8 mouse cellular contexts compared by ENCODE assay signal in genomic region chr17:10319431-10319684, GRCm38 (mm10). TPM values are rescaled to one million over a fixed set of nuclear protein-coding genes. Genes with fewer than 3 reads are reported as not detected.
DNase-seq lines count a peak whose midpoint lies in the region; ATAC-seq and TF ChIP-seq lines count a peak whose summit lies in the region.

No protein-coding gene starts in this region.

- WGBS in heart, embryonic 14.5 days = 0% methylated on average over 23 of the region's 46 CpGs
- 0% methylated on average over 20 of the region's 46 CpGs for WGBS in forebrain, embryonic 13.5 days
- 0% methylated on average over 1 of the region's 46 CpGs for WGBS in liver, embryonic 15.5 days (ENCODE audit: insufficient replicate concordance)

- H3K4me3 ChIP-seq in heart, embryonic 14.5 days (ENCODE audit: control insufficient read depth in 1 of 2, insufficient read depth in 1 of 2, low read depth in 1 of 2, low read length in 2 of 2) = peak overlapping the region; percentile 73 to 92
- H3K4me3 ChIP-seq in ES-Bruce4 (ENCODE audit: low read depth, low read length) = peak overlapping the region; percentile 33
- H3K4me3 ChIP-seq in forebrain, embryonic 13.5 days = peak overlapping the region; percentile 91
- H3K4me3 ChIP-seq in liver, embryonic 15.5 days (replicated peaks) = peak overlapping the region; percentile 87

- H3K27me3 ChIP-seq in heart, embryonic 14.5 days (ENCODE audit: control insufficient read depth, insufficient read depth, low read length) = no peaks in the 10 kb centered on the region
- H3K27me3 ChIP-seq in ES-Bruce4 (ENCODE audit: control insufficient read depth, insufficient read depth, low read length, poor library complexity, severe bottlenecking) = no peaks in the 10 kb centered on the region
- H3K27me3 ChIP-seq in forebrain, embryonic 13.5 days = no peaks in the 10 kb centered on the region
- peaks cover 8% of the 10 kb centered on the region; the same call in 1 of the 2 replicates for H3K27me3 ChIP-seq in liver, embryonic 15.5 days

- H3K4me2 ChIP-seq in heart, embryonic 14.5 days (ENCODE audit: low read length) = peak overlapping the region; percentile 74
- peak overlapping the region; percentile 57 for H3K4me2 ChIP-seq in forebrain, embryonic 13.5 days
- peak overlapping the region; percentile 92 for H3K4me2 ChIP-seq in liver, embryonic 15.5 days

- no peak for TF ChIP-seq POLR2A in ES-Bruce4 (IDR thresholded peaks at IDR 0.05; ENCODE audit: insufficient read depth, low read length)

- H3K9me3 ChIP-seq in heart, embryonic 14.5 days (ENCODE audit: control insufficient read depth, low read length) = no peaks in the 10 kb centered on the region
- no peaks in the 10 kb centered on the region for H3K9me3 ChIP-seq in ES-Bruce4 (replicated peaks; ENCODE audit: control insufficient read depth, insufficient read depth, low read length, poor library complexity, severe bottlenecking)
- H3K9me3 ChIP-seq in forebrain, embryonic 13.5 days (replicated peaks) = no peaks in the 10 kb centered on the region
- H3K9me3 ChIP-seq in liver, embryonic 15.5 days (replicated peaks) = no peaks in the 10 kb centered on the region

- DNase-seq in heart, postnatal 4 days = no peak
- no peak for DNase-seq in B cell, adult 2 months
- no peak for DNase-seq in frontal cortex, postnatal 36 days (ENCODE audit: low spot score in 2 of 2)
- DNase-seq in cerebellum, adult 11-12 months = no peak

- H3K36me3 ChIP-seq in heart, embryonic 14.5 days (ENCODE audit: control insufficient read depth, insufficient read depth, low read length) = no peaks in the 10 kb centered on the region
- no peaks in the 10 kb centered on the region for H3K36me3 ChIP-seq in ES-Bruce4 (ENCODE audit: control insufficient read depth, insufficient read depth, low read length, poor library complexity, severe bottlenecking)
- H3K36me3 ChIP-seq in forebrain, embryonic 13.5 days (ENCODE audit: poor library complexity, severe bottlenecking) = no peaks in the 10 kb centered on the region
- H3K36me3 ChIP-seq in liver, embryonic 15.5 days (replicated peaks) = no peaks in the 10 kb centered on the region

- TF ChIP-seq CTCF in ES-Bruce4 (IDR thresholded peaks at IDR 0.05; ENCODE audit: low read depth, low read length) = no peak

- H3K27ac ChIP-seq in heart, embryonic 14.5 days (replicated peaks in 1 of 2; ENCODE audit: control insufficient read depth in 1 of 2, insufficient read depth in 1 of 2, low read depth in 2 of 2, low read length in 2 of 2) = peak overlapping the region; percentile 96 to 100
- peak overlapping the region; percentile 19; the same call in 1 of the 2 replicates for H3K27ac ChIP-seq in ES-Bruce4 (ENCODE audit: insufficient read depth, low read length)
- peak overlapping the region; percentile 99 for H3K27ac ChIP-seq in forebrain, embryonic 13.5 days
- peak overlapping the region; percentile 92 for H3K27ac ChIP-seq in liver, embryonic 15.5 days (replicated peaks)

- H3K4me1 ChIP-seq in heart, embryonic 14.5 days (ENCODE audit: control insufficient read depth in 2 of 2, insufficient read depth in 2 of 2, low read length in 2 of 2) = peaks cover 5 to 25% of the 10 kb centered on the region in 2 experiments
- no peaks in the 10 kb centered on the region for H3K4me1 ChIP-seq in ES-Bruce4 (ENCODE audit: control insufficient read depth, insufficient read depth, low read length)
- peaks cover 34% of the 10 kb centered on the region for H3K4me1 ChIP-seq in forebrain, embryonic 13.5 days
- peaks cover 33% of the 10 kb centered on the region for H3K4me1 ChIP-seq in liver, embryonic 15.5 days (replicated peaks)

- TF ChIP-seq EP300 in ES-Bruce4 (IDR thresholded peaks at IDR 0.05; ENCODE audit: insufficient read depth, low read depth, low read length) = no peak

- ATAC-seq in heart, embryonic 14.5 days (ENCODE audit: insufficient number of reproducible peaks, insufficient read depth, low FRiP score, low read depth) = no peak
- ATAC-seq in forebrain, embryonic 13.5 days = peak; percentile 8; the same call in 1 of the 2 replicates
- ATAC-seq in liver, embryonic 15.5 days (ENCODE audit: insufficient read depth) = no peak

- peak overlapping the region; percentile 100 for H3K9ac ChIP-seq in heart, embryonic 14.5 days (ENCODE audit: low read length)
- H3K9ac ChIP-seq in ES-Bruce4 (ENCODE audit: low read depth, poor library complexity, severe bottlenecking) = peak overlapping the region; percentile 89
- H3K9ac ChIP-seq in forebrain, embryonic 13.5 days = peak overlapping the region; percentile 99
- peak overlapping the region; percentile 89 for H3K9ac ChIP-seq in liver, embryonic 15.5 days

RNA-seq across cellular contexts. Expression of gene Qk, which starts 0.3 kb away (rescaled TPM):
- polyA plus RNA-seq in heart, embryonic 14.5 days (2014; fragmentation: Nextera tagmentation; extraction: Ambion mirVana) = 71.8 and 76.2 TPM in 2 replicates
- 100 to 1,000 TPM; 588 to 671 TPM for total RNA-seq in heart, postnatal 4 days (2021)
- 240 and 252 TPM in 2 replicates for polyA plus RNA-seq in ES-Bruce4 (2011; ENCODE audit: insufficient read depth, insufficient read length, low read depth, missing spikeins)
- polyA plus RNA-seq in forebrain, embryonic 13.5 days (2015; fragmentation: Nextera tagmentation; extraction: Ambion mirVana) = 54.1 and 56.1 TPM in 2 replicates
- 6.4 and 7.1 TPM in 2 replicates for polyA plus RNA-seq in liver, embryonic 15.5 days (2015; fragmentation: Nextera tagmentation; extraction: Ambion mirVana)

Comparison
In these comparisons a context has a peak if more than half of its experiments do, and no peak if none do; other contexts are left out.
1. H3K27ac ChIP-seq: peak in every context shown above with its lines; median percentile 99 in forebrain, embryonic 13.5 days; 98 in heart, embryonic 14.5 days; 92 in liver, embryonic 15.5 days; 19 in ES-Bruce4.
2. H3K4me3 ChIP-seq: peak in every context shown above with its lines; median percentile 91 in forebrain, embryonic 13.5 days; 87 in liver, embryonic 15.5 days; 82 in heart, embryonic 14.5 days; 33 in ES-Bruce4.